Mouse (Mus musculus) liver, adult 2 months (tissue): ENCODE measurements around the gene Ptpn13. TPM values are rescaled to one million over a fixed set of nuclear protein-coding genes. Genes with fewer than 3 reads are reported as not detected.

Experiments
- DNase-seq: peaks from one replicate; pipeline ENCODE4 v3.0.0-alpha.2; 2011; ENCODE audit warnings: low read depth, low spot score; ENCODE audit errors: extremely low read depth
- H3K27ac ChIP-seq: fragments of 200-500 bp; replicated peaks from 2 replicates; pipeline ENCODE4 v1.5.1; 2012; ENCODE audit warnings: low read depth, mild to moderate bottlenecking, control low read depth, inconsistent platforms, low read length; ENCODE audit not compliant: insufficient read depth
- H3K27me3 ChIP-seq: fragments of 200-500 bp; 2 replicates; pipeline ENCODE4 v1.6.1; 2012; ENCODE audit warnings: mild to moderate bottlenecking, moderate library complexity, low read length, inconsistent platforms; ENCODE audit not compliant: control insufficient read depth, insufficient read depth
- H3K36me3 ChIP-seq: fragments of 200-500 bp; 2 replicates; pipeline ENCODE4 v1.6.1; 2012; ENCODE audit warnings: low read length, inconsistent platforms; ENCODE audit not compliant: control insufficient read depth, insufficient read depth
- H3K4me1 ChIP-seq: fragments of 200-500 bp; 2 replicates; pipeline ENCODE4 v1.6.1; 2011; ENCODE audit warnings: low read length; ENCODE audit not compliant: control insufficient read depth, insufficient read depth
- H3K4me3 ChIP-seq: fragments of 200-500 bp; 2 replicates; pipeline ENCODE4 v1.5.1; 2011; ENCODE audit warnings: low read depth, mild to moderate bottlenecking, control low read depth, low read length, moderate library complexity; ENCODE audit not compliant: insufficient read depth
- H3K79me2 ChIP-seq: fragments of 200-500 bp; 2 replicates; pipeline ENCODE4 v1.6.1; 2012; ENCODE audit warnings: inconsistent platforms, mild to moderate bottlenecking, low read length, moderate library complexity; ENCODE audit not compliant: control insufficient read depth, insufficient read depth
- H3K9ac ChIP-seq: fragments of 200-500 bp; 2 replicates; pipeline ENCODE4 v1.6.1; 2012; ENCODE audit warnings: low read depth, mild to moderate bottlenecking, control low read depth, inconsistent platforms, low read length
- CTCF ChIP-seq: fragments of 200-500 bp; IDR thresholded peaks from 2 replicates; pipeline ENCODE4 v1.5.1; 2011; ENCODE audit warnings: low read depth, low read length, control low read depth
- POLR2A ChIP-seq: fragments of 200-500 bp; IDR thresholded peaks from 2 replicates; pipeline ENCODE4 v1.6.1; 2011; ENCODE audit warnings: low read length, control low read depth; ENCODE audit not compliant: insufficient read depth; ENCODE audit errors: extremely low read depth
- WGBS: fragments of 180-500 bp; shearing (Covaris S2); methylation state at CpG from one replicate; pipeline ENCODE4 v1.1.7; 2018; 5-methylcytosine and 5-hydroxymethylcytosine counted together
- polyA plus RNA-seq: library from polyadenylated mRNA; depleted of rRNA; stranded (reverse); fragments of >200 nt; gene quantifications from 2 replicates; pipeline ENCODE4 v1.2.3, GENCODE M21; 2012
- total RNA-seq: library from RNA; depleted of rRNA; stranded (reverse); fragments of >200 nt; gene quantifications from 2 replicates; pipeline ENCODE4 v1.2.3, GENCODE M21; 2014

Ptpn13 gene
- total and polyA plus RNA-seq, 2 experiments: 0.38 to 0.83 TPM

DNA sequence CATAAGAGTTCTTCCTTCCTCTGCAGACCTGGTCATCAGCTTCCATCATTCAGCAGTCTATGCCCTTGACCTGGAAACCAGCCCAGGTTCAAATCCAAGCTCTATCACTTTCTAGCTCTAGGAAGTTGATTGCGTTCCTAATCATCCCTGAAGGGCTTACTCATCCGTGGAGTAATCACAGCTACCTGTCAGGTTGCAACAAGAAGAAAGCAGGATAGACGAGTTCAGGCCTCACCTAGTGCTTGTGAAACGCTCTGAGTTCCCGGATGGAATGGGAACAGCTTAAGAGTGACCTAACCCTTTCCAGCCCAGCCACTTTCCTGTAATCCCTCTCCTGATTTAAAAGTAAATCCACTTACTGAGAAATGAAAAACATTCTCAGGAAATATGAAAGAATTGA lies 185.2 kb downstream of the Ptpn13 start:
- H3K27ac ChIP-seq: no peak overlapping the region
- no peaks in the 10 kb centered on the region; the same call in 1 of the 2 replicates for H3K36me3 ChIP-seq
- 73% methylated on average over 5 of the region's 5 CpGs for WGBS
- no peaks in the 10 kb centered on the region for H3K4me1 ChIP-seq
- no peak for DNase-seq
- TF ChIP-seq CTCF: no peak
- TF ChIP-seq POLR2A: no peak
- H3K4me3 ChIP-seq: no peak overlapping the region
- no peaks in the 10 kb centered on the region for H3K79me2 ChIP-seq
- H3K9ac ChIP-seq: no peak overlapping the region
- H3K27me3 ChIP-seq: no peaks in the 10 kb centered on the region

DNA sequence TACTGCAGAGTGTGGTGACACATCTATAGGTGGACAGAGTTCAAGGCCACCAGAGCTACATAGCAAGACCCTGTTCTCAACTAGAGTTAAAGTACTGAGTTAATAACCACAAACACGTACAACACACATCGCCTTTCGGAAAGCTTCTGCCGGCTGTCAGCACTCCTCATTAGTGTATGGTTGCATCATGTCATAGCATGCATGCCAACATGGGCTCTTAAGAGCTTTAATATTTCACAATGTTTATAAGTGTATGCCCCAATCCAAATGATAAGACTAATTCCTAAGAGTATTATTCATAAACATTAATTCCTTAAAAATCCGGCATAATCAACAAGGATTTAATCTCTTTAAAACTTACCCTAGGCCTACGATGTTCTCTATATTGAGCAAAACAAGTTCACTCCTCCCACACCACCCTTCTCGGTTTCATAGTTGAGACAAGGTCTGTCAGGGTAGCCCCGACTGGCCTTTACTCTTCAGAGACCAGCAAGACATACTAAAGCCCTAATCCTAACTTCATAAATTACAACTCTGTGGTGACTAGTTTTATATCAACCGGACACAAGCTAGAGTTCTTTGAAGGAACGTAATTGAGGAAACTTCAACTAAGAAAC lies 186.0 kb downstream of the Ptpn13 start:
- no peaks in the 10 kb centered on the region for H3K4me1 ChIP-seq
- H3K9ac ChIP-seq: no peak overlapping the region
- H3K27me3 ChIP-seq: no peaks in the 10 kb centered on the region
- H3K79me2 ChIP-seq: no peaks in the 10 kb centered on the region
- WGBS: 86% methylated on average over 10 of the region's 10 CpGs
- TF ChIP-seq CTCF (no peak), POLR2A (no peak)
- no peak for DNase-seq
- H3K27ac ChIP-seq: no peak overlapping the region
- H3K36me3 ChIP-seq: no peaks in the 10 kb centered on the region; the same call in 1 of the 2 replicates
- H3K4me3 ChIP-seq: no peak overlapping the region

DNA sequence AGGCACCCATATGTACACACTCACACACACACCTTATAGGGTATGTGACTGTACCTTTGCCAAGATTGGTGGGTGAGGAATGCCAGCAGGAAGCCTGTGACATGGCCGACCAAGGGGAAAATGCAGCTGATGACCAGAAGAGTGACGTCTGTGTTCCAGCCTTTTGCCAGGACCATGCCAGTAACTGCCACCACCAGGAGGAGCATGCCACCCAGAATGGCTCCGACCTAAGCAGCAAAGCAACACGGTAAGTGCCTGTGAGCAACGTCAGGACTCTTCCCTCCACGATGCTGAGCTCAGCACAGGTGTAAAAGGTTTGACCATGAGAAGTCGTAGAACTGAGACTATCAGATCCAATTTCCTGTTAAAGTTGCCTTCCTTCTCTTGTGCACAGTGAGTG lies 187.3 kb downstream of the Ptpn13 start:
- Histone ChIP-seq H3K27ac (no peak overlapping the region), H3K79me2 (no peaks in the 10 kb centered on the region), H3K36me3 (no peaks in the 10 kb centered on the region; the same call in 1 of the 2 replicates), H3K4me3 (no peak overlapping the region), H3K27me3 (no peaks in the 10 kb centered on the region), H3K9ac (no peak overlapping the region), H3K4me1 (no peaks in the 10 kb centered on the region)
- 83% methylated on average over 7 of the region's 7 CpGs for WGBS
- no peak for TF ChIP-seq POLR2A
- TF ChIP-seq CTCF: peak; percentile 29; the same call in 1 of the 2 replicates
- no peak for DNase-seq

DNA sequence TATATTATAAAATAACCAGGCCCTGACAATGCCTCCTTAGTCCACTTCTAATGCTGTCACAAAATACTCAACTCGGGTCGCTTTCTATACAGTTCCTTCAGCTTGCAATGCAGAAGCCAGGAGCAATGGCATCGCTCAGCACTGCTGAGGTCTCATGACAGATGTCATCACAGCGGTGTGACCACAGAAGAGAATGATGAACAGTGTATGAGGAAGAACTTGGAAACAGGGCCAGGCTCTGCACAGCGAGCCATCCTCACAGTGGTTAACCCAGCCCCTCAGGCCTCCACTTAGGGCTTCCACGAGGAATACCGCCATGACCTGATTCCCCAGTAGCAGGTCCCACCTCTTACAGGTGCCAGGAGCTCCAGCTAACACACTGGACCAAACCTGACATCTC lies 189.4 kb downstream of the Ptpn13 start:
- Histone ChIP-seq H3K27ac (no peak overlapping the region), H3K36me3 (no peaks in the 10 kb centered on the region), H3K79me2 (no peaks in the 10 kb centered on the region), H3K9ac (no peak overlapping the region), H3K4me1 (no peaks in the 10 kb centered on the region), H3K27me3 (no peaks in the 10 kb centered on the region), H3K4me3 (no peak overlapping the region)
- 92% methylated on average over 7 of the region's 7 CpGs for WGBS
- DNase-seq: no peak
- TF ChIP-seq CTCF: no peak

DNA sequence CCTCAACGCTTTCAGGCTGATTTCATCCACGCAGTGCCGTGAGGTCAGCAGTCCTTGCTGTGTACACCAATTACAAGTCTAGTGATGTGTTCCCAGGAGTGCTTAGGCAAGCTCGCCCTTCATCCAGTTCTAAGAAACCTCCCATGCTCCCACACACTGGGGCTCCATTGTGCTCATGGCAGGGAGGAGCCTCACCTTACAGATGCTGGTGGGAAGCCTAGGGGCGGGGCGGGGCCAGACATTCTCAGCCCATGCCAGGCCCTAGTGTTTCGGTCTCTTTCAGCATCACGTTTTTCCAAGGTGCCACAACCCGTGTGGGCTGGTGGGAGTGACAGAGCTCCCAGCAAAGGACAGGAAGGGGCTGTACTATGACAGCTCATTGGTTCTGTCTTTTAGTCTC lies 192.2 kb downstream of the Ptpn13 start:
- no peak overlapping the region for H3K4me3 ChIP-seq
- no peaks in the 10 kb centered on the region for H3K36me3 ChIP-seq
- TF ChIP-seq POLR2A (no peak), CTCF (no peak)
- no peak for DNase-seq
- H3K27ac ChIP-seq: no peak overlapping the region
- WGBS: 88% methylated on average over 9 of the region's 9 CpGs
- H3K4me1 ChIP-seq: no peaks in the 10 kb centered on the region
- H3K79me2 ChIP-seq: no peaks in the 10 kb centered on the region
- H3K27me3 ChIP-seq: no peaks in the 10 kb centered on the region
- no peak overlapping the region for H3K9ac ChIP-seq

DNA sequence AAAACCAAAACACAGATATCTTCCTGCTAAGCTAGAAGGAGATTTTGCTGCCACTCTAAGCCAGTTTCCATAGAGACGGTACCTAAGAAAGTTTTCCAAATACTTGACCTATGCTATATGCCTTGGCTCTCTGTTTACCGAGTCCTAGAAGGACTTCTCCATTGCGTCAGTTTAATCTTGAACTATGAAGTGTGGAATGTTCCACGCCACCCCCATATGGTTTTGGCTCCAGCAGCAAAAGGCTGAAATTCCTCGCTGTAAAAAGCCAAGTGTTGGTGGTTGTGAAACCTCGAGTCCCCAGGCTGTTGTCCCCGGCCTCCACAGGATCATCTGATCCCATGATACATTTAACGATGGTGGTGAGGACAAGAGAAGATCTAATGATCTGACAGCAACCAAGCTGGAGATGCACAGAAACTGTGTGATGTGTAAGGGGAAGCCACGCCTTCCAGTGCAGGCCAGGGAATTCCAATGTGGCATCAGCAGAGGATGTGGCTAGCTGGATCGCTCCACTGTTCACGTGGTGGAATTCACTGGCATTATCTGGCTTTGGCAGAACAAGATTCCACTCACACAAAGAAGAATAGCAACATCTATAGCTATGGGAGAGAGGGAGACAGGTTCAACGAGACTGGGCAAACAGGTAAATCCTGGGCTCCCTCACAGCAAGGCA lies 195.4 kb downstream of the Ptpn13 start:
- H3K4me1 ChIP-seq: no peaks in the 10 kb centered on the region
- no peaks in the 10 kb centered on the region for H3K36me3 ChIP-seq
- TF ChIP-seq CTCF (no peak), POLR2A (no peak)
- no peak overlapping the region for H3K9ac ChIP-seq
- no peaks in the 10 kb centered on the region for H3K79me2 ChIP-seq
- no peaks in the 10 kb centered on the region for H3K27me3 ChIP-seq
- no peak overlapping the region for H3K4me3 ChIP-seq
- DNase-seq: peak; percentile 19
- WGBS: 84% methylated on average over 12 of the region's 12 CpGs
- no peak overlapping the region for H3K27ac ChIP-seq
